Mouse (Mus musculus): ENCODE data around the gene Ptges.
"Not testable (repeated sequence)": the region's sequence is repeated elsewhere in the genome, so short reads cannot be mapped to it uniquely, and the experiment has no call there.

Gene Ptges

GRCm38 (mm10) chr2:30929483-30930045, at the start of gene Ptges:
TSS of gene Ptges (minus strand) at chr2:30929863.
- DNase-seq (ENCODE audit: low spot score): peak; percentile 49

DNA sequence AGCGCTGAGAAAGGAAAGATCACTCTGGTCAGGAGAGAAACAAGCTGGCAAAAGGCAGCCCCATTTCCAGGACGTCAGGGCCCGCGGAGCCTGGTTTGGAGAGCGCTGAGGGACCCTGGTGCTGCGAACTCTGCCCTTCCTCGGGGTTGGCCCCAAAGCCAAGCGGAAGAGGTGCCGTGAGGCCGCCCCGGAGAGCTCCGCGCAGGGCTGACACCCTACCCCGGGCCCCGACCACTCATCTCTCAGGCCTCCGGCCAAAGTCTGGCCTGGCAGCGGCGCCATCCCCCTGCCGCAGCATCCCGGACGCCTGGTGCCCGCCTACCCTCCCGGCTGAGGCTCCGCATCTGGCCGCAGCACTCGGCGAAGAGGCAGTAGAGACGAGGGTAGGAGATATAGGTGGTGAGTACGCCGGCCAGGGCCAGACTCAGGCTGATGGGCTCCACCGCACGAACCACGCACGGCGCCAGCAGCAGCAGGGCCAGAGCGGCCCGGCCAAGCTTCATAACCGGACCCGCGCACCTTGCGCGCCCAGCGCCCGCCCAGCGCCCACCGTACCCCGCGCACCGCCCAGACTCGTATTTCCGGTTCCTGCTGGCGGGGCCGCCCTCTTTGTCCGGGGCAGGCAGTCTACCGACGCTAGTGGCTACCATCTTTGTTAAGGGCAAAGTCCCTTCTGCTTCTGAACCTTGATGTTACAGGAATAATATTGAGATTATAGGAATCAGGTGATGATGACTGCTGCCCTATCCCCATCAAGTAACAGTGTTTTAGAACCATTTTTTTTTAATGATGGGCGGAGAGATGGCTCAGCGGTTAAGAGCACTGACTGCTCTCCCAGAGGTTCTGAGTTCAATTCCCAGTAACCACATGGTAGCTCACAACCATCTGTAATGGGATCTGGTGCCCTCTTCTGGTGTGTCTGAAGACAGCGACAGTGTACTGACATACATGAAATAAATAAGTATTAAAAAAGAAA, 38.0 kb upstream of the Ptges start, which contains the start of gene Tor1a:
Gene Tor1a, minus strand, starts transcription at position 582 of the 976 bp plus-strand sequence.
- peak; percentile 78 for DNase-seq (ENCODE audit: low spot score)

GRCm38 (mm10) chr2:30966826-30967225, 37.2 kb upstream of the Ptges start:
- DNase-seq (ENCODE audit: low spot score): no peak

DNA sequence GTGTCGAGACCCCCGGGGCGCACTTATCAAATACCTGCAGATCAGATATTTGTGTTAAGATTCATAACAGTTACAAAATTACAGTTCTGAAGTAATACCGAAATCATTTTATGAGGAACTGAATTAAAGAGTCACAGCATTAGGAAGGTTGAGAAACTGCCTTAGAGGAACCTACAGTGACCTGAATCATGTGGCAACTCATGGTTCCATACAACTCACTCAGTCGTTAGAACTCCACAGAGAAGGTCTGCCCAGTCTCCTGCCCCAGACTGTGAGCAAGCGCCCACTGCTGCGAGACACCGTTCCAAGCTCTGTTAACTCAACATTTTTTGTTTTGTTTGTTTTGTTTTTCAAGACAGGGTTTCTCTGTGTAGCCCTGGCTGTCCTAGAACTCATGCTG, 36.0 kb upstream of the Ptges start:
- DNase-seq (ENCODE audit: low spot score): no peak

DNA sequence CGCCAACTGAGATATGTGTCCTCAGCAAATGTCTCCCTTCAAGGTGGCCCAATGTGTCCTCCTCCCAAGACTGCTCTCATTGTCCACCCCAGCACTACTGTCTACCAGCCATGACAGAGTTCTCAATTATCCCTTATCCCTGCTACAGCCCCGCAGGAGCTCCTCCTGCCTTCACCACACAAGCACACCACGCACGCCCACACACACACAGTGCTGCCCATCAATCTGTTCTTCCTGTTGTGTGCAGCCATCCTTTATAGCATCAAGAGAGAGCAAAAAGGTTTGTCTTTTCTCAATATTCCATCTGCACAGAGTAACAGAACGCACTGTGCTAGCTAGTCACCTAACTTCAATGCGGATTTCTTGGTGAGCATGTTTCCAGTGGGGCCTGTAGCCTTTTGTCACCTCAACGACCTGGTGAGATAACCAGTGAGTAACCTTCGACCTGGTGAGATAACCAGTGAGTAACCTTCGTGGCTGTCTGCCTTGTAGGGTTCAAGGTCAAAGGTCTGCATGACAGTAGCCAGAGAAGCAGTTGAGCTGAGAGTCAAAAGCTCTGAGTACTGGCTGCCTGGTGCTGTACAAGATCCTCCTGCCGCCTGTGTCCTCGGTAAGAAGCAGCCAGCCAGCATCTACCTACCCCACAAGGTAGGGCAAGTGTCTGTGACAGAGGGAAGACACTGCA, 33.0 kb upstream of the Ptges start:
- DNase-seq (ENCODE audit: low spot score): no peak

GRCm38 (mm10) chr2:30959856-30960255, 30.2 kb upstream of the Ptges start:
- DNase-seq (ENCODE audit: low spot score): no peak

GRCm38 (mm10) chr2:30958726-30959125, 29.1 kb upstream of the Ptges start:
- no peak for DNase-seq (ENCODE audit: low spot score)

GRCm38 (mm10) chr2:30957511-30957910, 27.8 kb upstream of the Ptges start:
- DNase-seq (ENCODE audit: low spot score): no peak

DNA sequence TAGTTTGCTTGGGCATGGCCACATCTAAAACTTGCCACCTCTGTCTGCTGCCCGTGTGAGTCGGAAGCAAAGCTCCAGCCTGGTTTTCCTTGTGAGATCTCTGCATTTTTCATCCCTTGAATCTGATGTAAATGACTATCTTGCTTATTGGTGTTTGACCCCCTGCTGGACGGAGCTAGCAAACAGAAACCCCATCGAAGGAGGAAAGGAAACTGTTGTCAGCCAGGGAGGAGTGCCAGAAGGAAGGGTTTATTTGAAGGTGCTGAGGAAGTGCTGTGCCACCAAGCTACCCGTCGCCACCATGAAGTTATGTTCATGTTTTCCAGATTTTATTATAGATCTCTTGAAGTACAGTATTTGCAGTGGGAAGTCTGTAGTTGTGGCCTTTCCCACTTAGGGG, 25.1 kb upstream of the Ptges start:
- no peak for DNase-seq (ENCODE audit: low spot score)

GRCm38 (mm10) chr2:30952824-30953490, 23.3 kb upstream of the Ptges start, which contains the start of gene Tor1b:
TSS of gene Tor1b (plus strand) at chr2:30952959.
- peak; percentile 70 for DNase-seq (ENCODE audit: low spot score)

GRCm38 (mm10) chr2:30952457-30952823, 22.8 kb upstream of the Ptges start:
- no peak for DNase-seq (ENCODE audit: low spot score)

DNA sequence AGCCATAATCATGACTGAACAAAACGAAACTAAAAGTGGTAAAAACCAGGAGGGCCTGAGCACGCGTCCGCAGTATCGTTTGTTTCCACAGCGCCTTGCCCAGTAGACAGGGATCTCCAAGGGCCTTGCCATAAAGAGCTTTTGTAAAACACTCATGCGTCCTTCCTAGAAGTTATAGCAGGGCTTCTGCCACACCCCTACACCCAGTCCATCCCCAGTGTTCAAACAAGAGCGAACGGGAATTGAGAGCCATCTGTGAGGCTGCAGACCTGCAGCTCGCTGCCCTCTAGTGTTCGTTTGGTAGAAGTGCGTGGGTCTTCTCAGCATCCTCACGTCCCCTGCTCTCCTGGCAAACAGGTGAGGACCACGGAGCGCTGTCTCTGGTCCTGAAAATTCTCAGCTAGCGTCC, 12.9 kb upstream of the Ptges start:
- peak; percentile 62 for DNase-seq (ENCODE audit: low spot score)

DNA sequence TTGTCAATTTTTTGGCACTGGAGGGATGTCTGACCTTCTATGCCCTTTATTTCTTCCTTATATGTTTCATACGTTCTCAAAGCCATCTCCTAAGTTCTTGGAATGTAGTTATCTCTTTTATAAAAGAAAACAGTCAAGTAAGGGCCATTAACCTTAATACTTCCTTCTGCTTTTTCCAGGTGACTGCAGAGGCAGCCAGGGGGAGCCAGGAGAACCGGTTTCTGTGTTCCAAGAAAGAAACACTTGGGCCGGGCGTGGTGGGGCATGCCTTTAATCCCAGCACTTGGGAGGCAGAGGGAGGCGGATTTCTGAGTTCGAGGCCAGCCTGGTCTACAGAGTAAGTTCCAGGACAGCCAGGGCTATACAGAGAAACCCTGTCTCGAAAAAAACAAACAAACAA, 12.5 kb upstream of the Ptges start:
- DNase-seq (ENCODE audit: low spot score): not testable (repeated sequence)

GRCm38 (mm10) chr2:30941586-30941985, 11.9 kb upstream of the Ptges start:
- no peak for DNase-seq (ENCODE audit: low spot score)

DNA sequence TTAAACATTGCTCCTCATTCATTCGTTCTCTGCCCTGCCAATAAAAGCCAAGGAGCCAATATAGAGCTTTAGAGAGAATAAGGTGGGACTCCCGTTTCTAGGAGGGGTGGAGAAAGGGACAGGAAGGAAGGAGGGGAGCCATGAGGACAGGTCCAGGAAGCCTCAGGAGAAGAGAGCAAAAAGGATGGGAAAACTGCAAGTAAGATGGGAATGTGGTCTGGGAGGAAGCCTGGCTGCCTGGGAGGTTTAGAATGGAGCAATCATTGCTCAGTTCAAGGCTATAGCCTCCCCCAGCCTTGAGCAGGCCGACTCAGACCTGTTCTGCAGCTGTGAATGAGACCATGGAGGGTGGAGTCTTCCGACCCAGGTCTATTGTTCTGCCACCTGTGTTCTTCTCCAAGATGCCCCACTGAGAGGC, 8.9 kb upstream of the Ptges start:
- no peak for DNase-seq (ENCODE audit: low spot score)

GRCm38 (mm10) chr2:30937731-30938130, 8.1 kb upstream of the Ptges start:
- DNase-seq (ENCODE audit: low spot score): no peak

DNA sequence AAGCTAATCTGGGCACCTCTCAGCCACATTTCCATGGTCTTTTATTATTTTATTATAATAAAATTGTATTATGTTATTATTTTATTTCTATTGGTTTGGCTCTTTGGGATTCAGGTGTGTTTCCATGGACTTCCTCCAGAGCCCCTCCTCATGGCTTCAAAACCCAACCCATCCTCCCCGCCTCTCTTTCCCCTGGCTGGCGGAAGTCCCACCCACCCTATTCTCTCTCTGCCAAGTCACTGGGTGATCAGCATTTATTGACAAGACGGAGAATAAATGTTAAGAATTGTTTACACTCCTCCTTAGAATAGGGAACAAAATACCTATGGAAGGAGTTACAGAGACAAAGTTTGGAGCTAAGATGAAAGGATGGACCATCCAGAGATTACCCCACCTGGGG, 7.1 kb upstream of the Ptges start:
- DNase-seq (ENCODE audit: low spot score): no peak

DNA sequence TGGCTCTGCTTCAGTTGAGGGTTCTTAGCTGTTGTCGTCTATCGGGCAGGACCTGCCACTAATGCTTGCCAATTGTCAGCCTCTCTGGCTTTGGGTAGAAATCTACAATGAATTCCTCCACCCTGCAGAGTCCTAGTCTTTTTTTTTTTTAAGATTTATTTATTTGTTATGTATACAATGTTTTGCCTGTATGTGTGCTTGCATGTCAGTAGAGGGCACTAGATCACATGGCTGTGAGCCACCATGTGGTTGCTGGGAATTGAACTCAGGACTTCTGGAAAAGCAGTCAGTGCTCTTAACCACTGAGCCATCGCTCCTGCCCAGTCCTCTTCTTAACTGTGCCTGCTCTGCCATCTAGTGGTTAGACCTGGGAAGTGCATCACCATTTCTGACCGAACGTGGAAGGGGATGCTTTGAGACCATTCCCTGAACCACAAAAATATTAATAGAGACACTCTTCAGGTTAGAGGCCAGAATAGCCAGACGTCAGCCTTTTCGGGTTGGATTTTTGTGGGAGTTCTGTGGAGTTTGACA, 4.3 kb upstream of the Ptges start:
- peak; percentile 81 for DNase-seq (ENCODE audit: low spot score)

DNA sequence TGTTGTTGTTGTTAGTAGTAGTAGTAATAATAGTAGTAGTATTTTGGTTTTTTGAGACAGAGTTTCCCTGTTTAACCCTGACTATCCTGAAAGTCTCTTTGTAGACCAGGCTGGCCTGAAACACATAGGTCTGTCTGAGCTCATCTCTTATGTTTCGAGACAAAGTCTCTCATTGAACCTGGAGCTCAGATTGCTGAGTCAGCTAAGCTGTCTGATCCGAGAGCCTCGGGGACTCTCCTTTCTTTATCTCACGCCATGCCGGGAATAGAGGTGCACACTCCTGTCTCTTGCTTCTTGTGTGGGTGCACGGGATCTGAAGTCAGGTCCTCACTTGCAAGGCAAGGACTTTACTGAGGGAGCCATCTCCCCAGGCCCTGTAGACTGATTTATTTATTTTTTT, 3.4 kb upstream of the Ptges start:
- no peak for DNase-seq (ENCODE audit: low spot score)

DNA sequence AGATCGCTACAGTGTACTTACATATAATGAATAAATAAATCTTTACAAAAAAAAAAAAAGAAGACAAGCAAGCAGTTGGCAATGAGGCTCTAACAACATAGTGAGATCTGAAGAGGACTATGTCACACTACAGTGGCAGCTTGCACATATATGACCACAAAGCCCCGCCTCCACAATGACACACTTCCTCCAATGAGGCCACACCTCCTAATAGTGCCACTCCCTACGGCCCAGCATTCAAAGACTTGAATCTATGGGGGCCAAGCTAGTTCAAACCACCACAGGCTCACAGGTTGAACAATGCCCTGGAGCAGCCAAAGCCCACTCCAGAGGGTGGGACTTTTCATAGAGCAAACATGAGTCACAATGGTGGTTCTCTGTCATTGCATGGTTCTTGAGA, 2.3 kb upstream of the Ptges start:
- no peak for DNase-seq (ENCODE audit: low spot score)

DNA sequence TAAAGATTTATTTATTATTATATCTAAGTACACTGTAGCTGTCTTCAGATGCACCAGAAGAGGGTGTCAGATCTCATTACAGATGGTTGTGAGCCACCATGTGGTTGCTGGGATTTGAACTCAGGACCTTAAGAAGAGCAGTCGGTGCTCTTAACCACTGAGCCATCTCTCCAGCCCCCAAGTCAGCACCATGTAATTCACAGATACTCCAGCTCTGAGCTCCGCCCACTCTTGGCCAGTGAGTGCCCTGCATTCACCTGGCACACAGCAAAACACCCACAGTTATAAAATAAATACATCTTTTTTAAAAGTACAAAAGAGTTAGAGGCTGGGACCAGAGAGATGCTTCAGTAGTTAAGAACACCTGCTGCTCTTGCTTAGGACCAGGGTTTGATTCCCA, 1.2 kb upstream of the Ptges start:
- not testable (repeated sequence) for DNase-seq (ENCODE audit: low spot score)

Measured in ovary, postnatal 14 days (tissue).